Mouse (Mus musculus) CH12.LX (cell line): Measurements from ENCODE around the gene Ralgapb. TPM values are rescaled to one million over a fixed set of nuclear protein-coding genes. Genes with fewer than 3 reads are reported as not detected.

ENCODE experiments used
- DNase-seq: peaks from one replicate; pipeline ENCODE4 v3.0.0-alpha.2; 2013; ENCODE audit errors: extremely low read depth
- H3K27ac ChIP-seq: 2 replicates; pipeline ENCODE4 v1.5.1; 2012; ENCODE audit warnings: low read depth, mild to moderate bottlenecking, control low read depth, moderate library complexity; ENCODE audit not compliant: insufficient read depth
- H3K27me3 ChIP-seq: replicated peaks from 2 replicates; pipeline ENCODE3; 2012; ENCODE audit warnings: inconsistent platforms
- H3K36me3 ChIP-seq, 2 experiments: replicated peaks in 1 of 2; 2 replicates each; pipeline versions ENCODE3 to v1.6.1; 2012; ENCODE audit warnings: inconsistent platforms in 1 of 2, low read length in 1 of 2, mild to moderate bottlenecking in 1 of 2, mixed read lengths in 1 of 2, moderate library complexity in 1 of 2; ENCODE audit not compliant: control insufficient read depth in 1 of 2, insufficient read depth in 1 of 2
- H3K4me1 ChIP-seq, 2 experiments: 2 replicates each; pipeline ENCODE4 v1.6.1; 2012; ENCODE audit warnings: inconsistent platforms in 1 of 2, moderate library complexity in 1 of 2; ENCODE audit not compliant: insufficient read depth in 2 of 2, control insufficient read depth in 1 of 2
- H3K4me2 ChIP-seq: 2 replicates; pipeline ENCODE4 v1.6.1; 2012; ENCODE audit warnings: low read depth, mild to moderate bottlenecking, control low read depth; ENCODE audit not compliant: poor library complexity, insufficient read depth, severe bottlenecking
- H3K4me3 ChIP-seq, 3 experiments: fragments of 150-350 bp in 1 of 3; sonication (generic) in 1 of 3; replicated peaks in 1 of 3; 2 replicates each; pipeline versions ENCODE3 to v1.5.1; 2011 to 2012; ENCODE audit warnings: low read depth in 2 of 3, low read length in 2 of 3, mild to moderate bottlenecking in 2 of 3, moderate library complexity in 2 of 3, control low read depth in 1 of 3, improper control_type of control experiment in 1 of 3, inconsistent platforms in 1 of 3, mixed read lengths in 1 of 3; ENCODE audit not compliant: poor library complexity in 1 of 3
- H3K79me2 ChIP-seq: replicated peaks from 2 replicates; pipeline ENCODE4 v1.6.1; 2012; ENCODE audit warnings: mild to moderate bottlenecking, moderate library complexity; ENCODE audit not compliant: control insufficient read depth, poor library complexity, insufficient read depth, severe bottlenecking; ENCODE audit errors: extremely low read depth
- H3K9ac ChIP-seq: 2 replicates; pipeline ENCODE4 v1.6.1; 2012; ENCODE audit warnings: low read depth, mild to moderate bottlenecking, control low read depth, moderate library complexity; ENCODE audit not compliant: insufficient read depth
- H3K9me3 ChIP-seq: replicated peaks from 2 replicates; pipeline ENCODE3; 2012; ENCODE audit warnings: low read length, inconsistent platforms, mixed read lengths
- CHD1 ChIP-seq: IDR thresholded peaks from 2 replicates; pipeline ENCODE4 v1.6.1; 2012; ENCODE audit warnings: low read depth, low read length, improper control_type of control experiment, inconsistent platforms
- CHD2 ChIP-seq: IDR thresholded peaks from 2 replicates; pipeline ENCODE4 v1.6.1; 2011; ENCODE audit warnings: low read length, improper control_type of control experiment
- ELF1 ChIP-seq: IDR thresholded peaks from 2 replicates; pipeline ENCODE4 v1.6.1; 2014; ENCODE audit warnings: low read depth, mild to moderate bottlenecking, inconsistent platforms, low read length, improper control_type of control experiment
- ETS1 ChIP-seq: conservative IDR thresholded peaks from 2 replicates; pipeline ENCODE4 v1.6.1; 2012; ENCODE audit warnings: low read depth, mild to moderate bottlenecking, inconsistent platforms, low read length, improper control_type of control experiment, moderate library complexity
- GABPA ChIP-seq: IDR thresholded peaks from 2 replicates; pipeline ENCODE4 v1.6.1; 2012; ENCODE audit warnings: low read depth, low read length, improper control_type of control experiment, inconsistent platforms; ENCODE audit not compliant: insufficient replicate concordance
- IRF4 ChIP-seq: IDR thresholded peaks from 2 replicates; pipeline ENCODE4 v1.6.1; 2014; ENCODE audit warnings: low read depth, mild to moderate bottlenecking, inconsistent platforms, low read length, improper control_type of control experiment
- JUN ChIP-seq: IDR thresholded peaks from 2 replicates; pipeline ENCODE4 v1.6.1; 2011; ENCODE audit warnings: low read depth, mild to moderate bottlenecking, low read length, improper control_type of control experiment, moderate library complexity; ENCODE audit not compliant: insufficient read depth
- MAX ChIP-seq: IDR thresholded peaks from 2 replicates; pipeline ENCODE4 v1.6.1; 2011; ENCODE audit warnings: low read length, improper control_type of control experiment
- MAZ ChIP-seq: IDR thresholded peaks from 2 replicates; pipeline ENCODE4 v1.6.1; 2012; ENCODE audit warnings: low read depth, mild to moderate bottlenecking, inconsistent platforms, low read length, improper control_type of control experiment, moderate library complexity
- MEF2A ChIP-seq: IDR thresholded peaks from 2 replicates; pipeline ENCODE4 v1.6.1; 2014; ENCODE audit warnings: low read depth, mild to moderate bottlenecking, inconsistent platforms, low read length, improper control_type of control experiment, borderline replicate concordance
- MXI1 ChIP-seq: IDR thresholded peaks from 2 replicates; pipeline ENCODE4 v1.6.1; 2011; ENCODE audit warnings: mild to moderate bottlenecking, low read depth, low read length, improper control_type of control experiment
- MYC ChIP-seq: IDR thresholded peaks from 2 replicates; pipeline ENCODE4 v1.6.1; 2011; ENCODE audit warnings: low read depth, mild to moderate bottlenecking, improper control_type of control experiment, low read length
- NELFE ChIP-seq: IDR thresholded peaks from 2 replicates; pipeline ENCODE4 v1.6.1; 2011; ENCODE audit warnings: low read depth, low read length, improper control_type of control experiment
- NRF1 ChIP-seq: IDR thresholded peaks from 2 replicates; pipeline ENCODE4 v1.6.1; 2014; ENCODE audit warnings: low read depth, mild to moderate bottlenecking, inconsistent platforms, low read length, improper control_type of control experiment, moderate library complexity
- POLR2AphosphoS2 ChIP-seq: IDR thresholded peaks from 2 replicates; pipeline ENCODE4 v1.6.1; 2011; ENCODE audit warnings: low read depth, low read length, improper control_type of control experiment
- RAD21 ChIP-seq: IDR thresholded peaks from 2 replicates; pipeline ENCODE4 v1.6.1; 2011; ENCODE audit warnings: low read depth, mild to moderate bottlenecking, low read length, improper control_type of control experiment, moderate library complexity
- RCOR1 ChIP-seq: conservative IDR thresholded peaks from 2 replicates; pipeline ENCODE4 v1.6.1; 2012; ENCODE audit warnings: low read depth, mild to moderate bottlenecking, inconsistent platforms, low read length, improper control_type of control experiment
- SIN3A ChIP-seq: IDR thresholded peaks from 2 replicates; pipeline ENCODE4 v1.6.1; 2012; ENCODE audit warnings: low read length, improper control_type of control experiment, inconsistent platforms
- SMC3 ChIP-seq: IDR thresholded peaks from 2 replicates; pipeline ENCODE4 v1.6.1; 2011; ENCODE audit warnings: low read depth, low read length, improper control_type of control experiment
- TCF12 ChIP-seq: IDR thresholded peaks from 2 replicates; pipeline ENCODE4 v1.6.1; 2014; ENCODE audit warnings: low read depth, mild to moderate bottlenecking, inconsistent platforms, low read length, improper control_type of control experiment
- ZKSCAN1 ChIP-seq: IDR thresholded peaks from 2 replicates; pipeline ENCODE4 v1.6.1; 2012; ENCODE audit warnings: low read depth, inconsistent platforms, low read length, improper control_type of control experiment, borderline replicate concordance
- dilution Hi-C: fragments of 300-500 bp; cut with MboI; formaldehyde crosslinking; loops from 2 replicates; pipeline ENCODE4 v1.14.3; 2020; ENCODE audit warnings: low sequenced_read_pairs; ENCODE audit not compliant: extremely low pct_unique_long_range_greater_than_20kb, extremely low pct_ligation_motif_present
- in situ Hi-C: fragments of 300-500 bp; cut with MboI; formaldehyde crosslinking; loops from 3 replicates; pipeline ENCODE4 v1.14.3; 2019; ENCODE audit warnings: low sequenced_read_pairs, low pct_ligation_motif_present, low pct_unique_long_range_greater_than_20kb, mixed read lengths
- polyA plus RNA-seq: library from polyadenylated mRNA; unstranded; fragments of >175 nt; gene quantifications from 2 replicates; pipeline ENCODE4 v1.2.1, GENCODE M21; 2012; ENCODE audit warnings: low read depth; ENCODE audit not compliant: insufficient read length
- total RNA-seq, 2 experiments: library from RNA; depleted of rRNA; stranded (reverse); fragments of 300-350 nt in 1 of 2; fragments of >200 nt in 1 of 2; gene quantifications; 2 replicates each; pipeline ENCODE4 v1.2.3; 2012 to 2014

Ralgapb gene
- total and polyA plus RNA-seq, 3 experiments = 10.7 to 18.4 (median 12.9) TPM

DNA sequence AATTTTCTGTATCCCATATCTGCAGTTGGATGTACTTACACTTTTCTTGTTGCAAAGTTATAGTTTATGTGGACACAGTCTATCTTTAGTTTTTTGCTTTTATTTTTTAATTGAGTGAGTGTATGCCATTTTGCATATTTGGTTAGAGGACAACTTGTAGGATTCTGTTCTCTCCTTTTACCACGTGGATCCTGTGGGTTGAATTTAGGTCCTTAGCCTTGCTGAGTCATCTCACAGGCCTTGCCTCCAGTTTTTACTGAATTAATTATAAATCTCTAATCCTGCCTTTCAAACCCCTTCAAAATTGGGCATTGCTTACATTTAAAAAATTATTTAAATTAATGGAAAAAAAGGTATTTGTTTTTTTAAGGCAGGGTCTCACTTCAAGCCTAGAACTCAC is 6.2 kb downstream of the Ralgapb start:
- Histone ChIP-seq H3K27me3 (no peaks in the 10 kb centered on the region), H3K36me3 (peaks cover 2 to 5% of the 10 kb centered on the region in 2 experiments), H3K4me1 (peaks cover 3 to 16% of the 10 kb centered on the region in 2 experiments; a peak in 3 of 4 replicates)
- dilution Hi-C loops = no loop called here
- in situ Hi-C loops = no loop called here
- TF ChIP-seq RAD21 (no peak), CHD1 (no peak), SMC3 (no peak), CHD2 (no peak), ETS1 (no peak), GABPA (no peak), NELFE (no peak), IRF4 (no peak), ELF1 (no peak), MXI1 (no peak), RCOR1 (no peak), ZKSCAN1 (no peak)
- TF ChIP-seq, all 38 proteins: peak for 0
- peaks cover 14% of the 10 kb centered on the region for H3K79me2 ChIP-seq
- H3K9me3 ChIP-seq = no peaks in the 10 kb centered on the region
- no peak overlapping the region for H3K4me2 ChIP-seq
- DNase-seq = no peak
- H3K27ac ChIP-seq = no peak overlapping the region
- H3K4me3 ChIP-seq = no peak overlapping the region
- no peak overlapping the region for H3K9ac ChIP-seq

DNA sequence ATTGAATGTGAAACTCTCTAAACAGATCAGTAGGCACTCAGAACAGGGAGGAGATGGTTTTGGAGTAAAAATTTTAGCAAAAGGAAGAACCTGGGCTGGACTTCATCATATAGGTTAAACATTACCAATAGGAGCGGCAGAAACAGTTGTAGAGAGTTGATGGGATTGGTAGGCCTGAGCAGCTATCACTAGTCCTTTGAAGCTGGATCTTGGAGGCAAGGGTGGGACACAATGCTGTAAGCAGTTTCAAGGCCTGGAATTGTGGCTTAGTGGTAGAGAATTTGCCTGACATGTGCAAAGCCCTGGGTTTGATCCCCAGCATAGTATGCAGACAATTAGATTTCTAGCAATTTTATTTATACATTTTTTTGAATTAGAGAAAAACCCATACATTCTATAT is 9.0 kb downstream of the Ralgapb start:
- peaks cover 0 to 4% of the 10 kb centered on the region in 2 experiments; a peak in 2 of 4 replicates for H3K4me1 ChIP-seq
- no peak overlapping the region for H3K9ac ChIP-seq
- dilution Hi-C loops = no loop called here
- H3K36me3 ChIP-seq = peaks cover 2 to 20% of the 10 kb centered on the region in 2 experiments
- no peak for TF ChIP-seq POLR2AphosphoS2
- TF ChIP-seq MEF2A = no peak
- TF ChIP-seq MXI1 = no peak
- no peak for TF ChIP-seq SMC3
- no peak for TF ChIP-seq GABPA
- TF ChIP-seq MAZ = no peak
- no peak for TF ChIP-seq SIN3A
- TF ChIP-seq NRF1 = no peak
- no peak for TF ChIP-seq TCF12
- TF ChIP-seq MAX = no peak
- no peak for TF ChIP-seq JUN
- no peak for TF ChIP-seq MYC
- H3K4me2 ChIP-seq = no peak overlapping the region
- no peaks in the 10 kb centered on the region for H3K9me3 ChIP-seq
- no peak overlapping the region for H3K27ac ChIP-seq
- DNase-seq = no peak
- in situ Hi-C loops = no loop called here
- peaks cover 5% of the 10 kb centered on the region; the same call in 1 of the 2 replicates for H3K79me2 ChIP-seq
- no peak overlapping the region for H3K4me3 ChIP-seq
- H3K27me3 ChIP-seq = no peaks in the 10 kb centered on the region
